In the genomic region with DNA sequence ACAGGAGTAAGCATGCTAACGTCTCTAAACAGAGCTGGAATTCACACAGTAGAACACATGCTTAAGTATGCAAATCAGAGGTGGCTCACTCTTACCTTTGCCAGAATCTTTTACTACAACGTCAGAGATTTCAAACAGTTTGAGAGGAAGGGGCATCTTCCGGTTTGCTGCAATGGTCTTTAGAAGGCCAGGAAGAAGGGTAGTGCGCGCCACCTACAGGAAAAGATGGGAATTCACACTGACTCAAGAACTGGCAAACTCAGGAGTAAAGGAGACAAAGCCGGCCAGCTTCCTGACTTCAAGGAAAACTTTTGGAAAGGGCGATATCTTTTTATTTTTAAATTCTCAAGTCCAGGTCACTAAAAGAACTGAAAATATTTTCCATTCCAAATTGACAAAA, we compare ENCODE assay signal across 10 mouse cellular contexts. TPM values are rescaled to one million over a fixed set of nuclear protein-coding genes. Genes with fewer than 3 reads are reported as not detected.
DNase-seq lines count a peak whose midpoint lies in the region; ATAC-seq and TF ChIP-seq lines count a peak whose summit lies in the region.
"Had no signal": no experiment of that assay in that cellular context is flagged by ENCODE, and none has a peak within 500 bp of the region (broad histone marks: within the 10 kb centered on the region; RNA-seq: fewer than 3 reads in every experiment).

No protein-coding gene starts in this region.

- ATAC-seq in hindbrain, embryonic 12.5 days (ENCODE audit: low FRiP score), result no peak
- no peak for ATAC-seq in embryonic facial prominence, embryonic 15.5 days (ENCODE audit: insufficient number of reproducible peaks, low FRiP score, low TSS enrichment, low read depth)
- 0 out of 2 replicates have a peak, but pooled peaks have one; percentile 14 for ATAC-seq in neural tube, embryonic 15.5 days (ENCODE audit: low FRiP score)

- H3K27ac ChIP-seq in hindbrain, embryonic 10.5 days, result no peak overlapping the region
- no peak overlapping the region for H3K27ac ChIP-seq in hindbrain, embryonic 12.5 days
- no peak overlapping the region for H3K27ac ChIP-seq in bone marrow, adult 2 months (ENCODE audit: control insufficient read depth, insufficient read depth, low read depth, low read length, poor library complexity)
- 0 out of 2 replicates have a peak overlapping the region, but pooled peaks have one; percentile 17 for H3K27ac ChIP-seq in embryonic facial prominence, embryonic 15.5 days (replicated peaks)
- no peak overlapping the region for H3K27ac ChIP-seq in neural tube, embryonic 15.5 days (replicated peaks)
- H3K27ac ChIP-seq: lung, embryonic 15.5 days had no signal

- 38% methylated on average over 7 of the region's 7 CpGs for WGBS in hindbrain, embryonic 10.5 days
- 33% methylated on average over 7 of the region's 7 CpGs for WGBS in hindbrain, embryonic 12.5 days
- 62% methylated on average over 7 of the region's 7 CpGs for WGBS in bone marrow, adult 2 months
- 29% methylated on average over 7 of the region's 7 CpGs for WGBS in embryonic facial prominence, embryonic 15.5 days
- 31% methylated on average over 7 of the region's 7 CpGs for WGBS in neural tube, embryonic 15.5 days

- H3K4me1 ChIP-seq in hindbrain, embryonic 10.5 days (replicated peaks), result no peaks in the 10 kb centered on the region
- H3K4me1 ChIP-seq in hindbrain, embryonic 12.5 days, result no peaks in the 10 kb centered on the region
- no peaks in the 10 kb centered on the region for H3K4me1 ChIP-seq in bone marrow, adult 2 months (ENCODE audit: control insufficient read depth, insufficient read depth, low read length)
- peaks cover 16% of the 10 kb centered on the region for H3K4me1 ChIP-seq in embryonic facial prominence, embryonic 15.5 days
- H3K4me1 ChIP-seq in neural tube, embryonic 15.5 days, result 0 out of 2 replicates have a peak, but pooled peaks cover 4% of the 10 kb centered on the region
- H3K4me1 ChIP-seq: lung, embryonic 15.5 days had no signal

- no peak overlapping the region for H3K9ac ChIP-seq in hindbrain, embryonic 12.5 days
- H3K9ac ChIP-seq in embryonic facial prominence, embryonic 15.5 days, result no peak overlapping the region
- no peak overlapping the region for H3K9ac ChIP-seq in neural tube, embryonic 15.5 days (replicated peaks)
- H3K9ac ChIP-seq: lung, embryonic 15.5 days had no signal

- no peak overlapping the region for H3K4me2 ChIP-seq in hindbrain, embryonic 12.5 days (replicated peaks)
- no peak overlapping the region for H3K4me2 ChIP-seq in embryonic facial prominence, embryonic 15.5 days (replicated peaks)
- no peak overlapping the region for H3K4me2 ChIP-seq in neural tube, embryonic 15.5 days
- H3K4me2 ChIP-seq: lung, embryonic 15.5 days had no signal

- TF ChIP-seq POLR2A in bone marrow, adult 2 months (IDR thresholded peaks at IDR 0.05; ENCODE audit: borderline replicate concordance, control insufficient read depth, low read depth, low read length), result no peak

- H3K36me3 ChIP-seq in hindbrain, embryonic 10.5 days, result peaks cover 87% of the 10 kb centered on the region
- peaks cover 42% of the 10 kb centered on the region for H3K36me3 ChIP-seq in hindbrain, embryonic 12.5 days
- peaks cover 64% of the 10 kb centered on the region for H3K36me3 ChIP-seq in embryonic facial prominence, embryonic 15.5 days
- H3K36me3 ChIP-seq in neural tube, embryonic 15.5 days, result peaks cover 60% of the 10 kb centered on the region

- H3K4me3 ChIP-seq in hindbrain, embryonic 10.5 days, result no peak overlapping the region
- no peak overlapping the region for H3K4me3 ChIP-seq in hindbrain, embryonic 12.5 days
- H3K4me3 ChIP-seq in bone marrow, adult 2 months (replicated peaks; ENCODE audit: control insufficient read depth, low read depth, low read length), result no peak overlapping the region
- H3K4me3 ChIP-seq in embryonic facial prominence, embryonic 15.5 days (replicated peaks), result no peak overlapping the region
- H3K4me3 ChIP-seq in neural tube, embryonic 15.5 days (replicated peaks), result no peak overlapping the region
- H3K4me3 ChIP-seq: erythroblast, embryonic 14.5 days; lung, embryonic 15.5 days had no signal

- H3K9me3 ChIP-seq in hindbrain, embryonic 10.5 days, result no peaks in the 10 kb centered on the region
- no peaks in the 10 kb centered on the region for H3K9me3 ChIP-seq in hindbrain, embryonic 12.5 days (replicated peaks)
- no peaks in the 10 kb centered on the region for H3K9me3 ChIP-seq in embryonic facial prominence, embryonic 15.5 days (replicated peaks)
- no peaks in the 10 kb centered on the region for H3K9me3 ChIP-seq in neural tube, embryonic 15.5 days (replicated peaks)
- H3K9me3 ChIP-seq: lung, embryonic 15.5 days had no signal

- H3K27me3 ChIP-seq in hindbrain, embryonic 10.5 days (ENCODE audit: insufficient read depth, poor library complexity, severe bottlenecking), result no peaks in the 10 kb centered on the region
- H3K27me3 ChIP-seq in hindbrain, embryonic 12.5 days, result no peaks in the 10 kb centered on the region
- H3K27me3 ChIP-seq in embryonic facial prominence, embryonic 15.5 days, result no peaks in the 10 kb centered on the region
- no peaks in the 10 kb centered on the region for H3K27me3 ChIP-seq in neural tube, embryonic 15.5 days (replicated peaks)
- H3K27me3 ChIP-seq: lung, embryonic 15.5 days had no signal

- peak; percentile 49 for DNase-seq in hindbrain, embryonic 10.5 days (ENCODE audit: low spot score)
- peak; percentile 56 for DNase-seq in CD4-positive helper T cell, adult 2 months (ENCODE audit: low read depth, low spot score)
- DNase-seq in left cerebral cortex, adult 18-20 months (ENCODE audit: low spot score in 2 of 2), result peak; percentile 34 to 38
- DNase-seq in urinary bladder, postnatal 10 days (ENCODE audit: low spot score), result no peak

- peak; percentile 43; the same call in 1 of the 2 replicates for TF ChIP-seq CTCF in bone marrow, adult 2 months (IDR thresholded peaks at IDR 0.05; ENCODE audit: control insufficient read depth, insufficient read depth, low read length)

RNA-seq across cellular contexts. Expression of gene Farsb, which starts 34.0 kb away (rescaled TPM):
- polyA plus RNA-seq in hindbrain, embryonic 10.5 days (2016; fragmentation: Nextera tagmentation; extraction: Ambion mirVana), result 123 and 131 TPM in 2 replicates
- polyA plus RNA-seq in hindbrain, embryonic 12.5 days (2016; fragmentation: Nextera tagmentation; extraction: Ambion mirVana), result 120 and 129 TPM in 2 replicates
- 28.1 and 48.6 TPM in 2 replicates for polyA plus RNA-seq in bone marrow, adult 2 months (2011; ENCODE audit: insufficient read depth, insufficient read length, low replicate concordance, missing spikeins)
- 121 and 123 TPM in 2 replicates for polyA plus RNA-seq in embryonic facial prominence, embryonic 15.5 days (2015; fragmentation: Nextera tagmentation; extraction: Ambion mirVana)
- total RNA-seq in left cerebral cortex, adult 18-20 months (2021), result 10 to 100 TPM; 62.4 to 69.6 TPM
- 160 and 161 TPM in 2 replicates for polyA plus RNA-seq in neural tube, embryonic 15.5 days (2015; fragmentation: Nextera tagmentation; extraction: Ambion mirVana)

RNA-seq across cellular contexts. Expression of gene Mogat1, which starts 56.1 kb away (rescaled TPM):
- polyA plus RNA-seq in hindbrain, embryonic 10.5 days (2016; fragmentation: Nextera tagmentation; extraction: Ambion mirVana), result 1.0 TPM in 1 of 2 replicates, not detected in the other
- polyA plus RNA-seq in hindbrain, embryonic 12.5 days (2016; fragmentation: Nextera tagmentation; extraction: Ambion mirVana), result 0.48 TPM in 1 of 2 replicates, not detected in the other
- not detected in 2 replicates for polyA plus RNA-seq in bone marrow, adult 2 months (2011; ENCODE audit: insufficient read depth, insufficient read length, low replicate concordance, missing spikeins)
- polyA plus RNA-seq in embryonic facial prominence, embryonic 15.5 days (2015; fragmentation: Nextera tagmentation; extraction: Ambion mirVana), result 0.77 and 1.4 TPM in 2 replicates
- not detected for total RNA-seq in left cerebral cortex, adult 18-20 months (2021)
- polyA plus RNA-seq in neural tube, embryonic 15.5 days (2015; fragmentation: Nextera tagmentation; extraction: Ambion mirVana), result 0.82 and 0.83 TPM in 2 replicates
- polyA plus RNA-seq: erythroblast, embryonic 14.5 days had no signal

RNA-seq across cellular contexts. Expression of gene BC035947, which starts 57.3 kb away (rescaled TPM):
- 0.35 and 0.39 TPM in 2 replicates for polyA plus RNA-seq in hindbrain, embryonic 10.5 days (2016; fragmentation: Nextera tagmentation; extraction: Ambion mirVana)
- 0.35 and 0.70 TPM in 2 replicates for polyA plus RNA-seq in hindbrain, embryonic 12.5 days (2016; fragmentation: Nextera tagmentation; extraction: Ambion mirVana)
- polyA plus RNA-seq in bone marrow, adult 2 months (2011; ENCODE audit: insufficient read depth, insufficient read length, low replicate concordance, missing spikeins), result not detected in 2 replicates
- polyA plus RNA-seq in embryonic facial prominence, embryonic 15.5 days (2015; fragmentation: Nextera tagmentation; extraction: Ambion mirVana), result 0.49 and 0.70 TPM in 2 replicates
- 1 to 10 TPM; 1.1 to 1.6 TPM for total RNA-seq in left cerebral cortex, adult 18-20 months (2021)
- polyA plus RNA-seq in neural tube, embryonic 15.5 days (2015; fragmentation: Nextera tagmentation; extraction: Ambion mirVana), result 1.00 and 1.0 TPM in 2 replicates
- polyA plus RNA-seq: erythroblast, embryonic 14.5 days had no signal
